Mouse (Mus musculus) midbrain, embryonic 16.5 days (tissue): Measurements from ENCODE around the gene Ttc29. TPM values are rescaled to one million over a fixed set of nuclear protein-coding genes. Genes with fewer than 3 reads are reported as not detected.

Source experiments
- ATAC-seq: fragments of 200-750 bp; cut with Nextera tagmentation; 2 replicates; pipeline ENCODE4 v1.8.0; 2017; ENCODE audit warnings: moderate TSS enrichment
- H3K27ac ChIP-seq: fragments of 300-500 bp; sonication (generic); 2 replicates; pipeline ENCODE4 v1.5.1; 2014; ENCODE audit warnings: mild to moderate bottlenecking, low read length, mixed read lengths
- H3K27me3 ChIP-seq: fragments of 300-500 bp; sonication (generic); 2 replicates; pipeline ENCODE4 v1.6.1; 2014; ENCODE audit warnings: low read depth, low read length, mixed read lengths; ENCODE audit not compliant: control insufficient read depth, insufficient read depth
- H3K36me3 ChIP-seq: fragments of 300-500 bp; sonication (generic); 2 replicates; pipeline ENCODE4 v1.6.1; 2014; ENCODE audit warnings: mild to moderate bottlenecking, low read length, moderate library complexity, mixed read lengths; ENCODE audit not compliant: control insufficient read depth, insufficient read depth
- H3K4me1 ChIP-seq: fragments of 300-500 bp; sonication (generic); 2 replicates; pipeline ENCODE4 v1.6.1; 2014; ENCODE audit warnings: mild to moderate bottlenecking, low read length, mixed read lengths; ENCODE audit not compliant: control insufficient read depth, insufficient read depth
- H3K4me2 ChIP-seq: fragments of 300-500 bp; sonication (generic); 2 replicates; pipeline ENCODE4 v1.6.1; 2014; ENCODE audit warnings: mild to moderate bottlenecking, low read length, mixed read lengths
- H3K4me3 ChIP-seq: fragments of 300-500 bp; sonication (generic); 2 replicates; pipeline ENCODE4 v1.5.1; 2014; ENCODE audit warnings: low read depth, mild to moderate bottlenecking, low read length, moderate library complexity, mixed read lengths
- H3K9ac ChIP-seq: fragments of 300-500 bp; sonication (generic); 2 replicates; pipeline ENCODE4 v1.6.1; 2014; ENCODE audit warnings: low read depth, low read length, mixed read lengths
- H3K9me3 ChIP-seq: fragments of 300-500 bp; sonication (generic); replicated peaks from 2 replicates; pipeline ENCODE4 v1.6.1; 2014; ENCODE audit warnings: mild to moderate bottlenecking, low read length, mixed read lengths; ENCODE audit not compliant: control insufficient read depth, poor library complexity, severe bottlenecking
- WGBS: fragments of 180-500 bp; shearing (Covaris S2); extraction: QIAGEN DNeasy Blood & Tissue Kit; methylation state at CpG from one replicate; pipeline ENCODE4 v1.1.7; 2014; 5-methylcytosine and 5-hydroxymethylcytosine counted together
- polyA plus RNA-seq: library from polyadenylated mRNA; unstranded; fragments of >200 nt; fragmentation: Nextera tagmentation; extraction: Ambion mirVana; gene quantifications from 2 replicates; pipeline ENCODE4 v1.2.1, GENCODE M21; 2015

Ttc29 gene
- polyA plus RNA-seq, 1 experiment from 2014 or later = 1.2 TPM

GRCm38 (mm10) chr8:78434340-78434739, 221.2 kb downstream of the Ttc29 start:
- H3K27me3 ChIP-seq = peaks cover 25% of the 10 kb centered on the region
- no peak for ATAC-seq
- peak overlapping the region; percentile 81 for H3K27ac ChIP-seq

GRCm38 (mm10) chr8:78434823-78435623, 221.9 kb downstream of the Ttc29 start:
- Histone ChIP-seq H3K36me3 (no peaks in the 10 kb centered on the region), H3K27ac (peak overlapping the region; percentile 81), H3K4me1 (peaks cover 19% of the 10 kb centered on the region), H3K4me2 (peak overlapping the region; percentile 92), H3K9ac (peak overlapping the region; percentile 52), H3K9me3 (no peaks in the 10 kb centered on the region), H3K27me3 (peaks cover 24% of the 10 kb centered on the region), H3K4me3 (peak overlapping the region; percentile 52)
- under 1% methylated on average over 60 of the region's 62 CpGs for WGBS
- peak; percentile 26; the same call in 1 of the 2 replicates for ATAC-seq

More at GRCm38 (mm10) chr8:78434340-78434739, 221.2 kb downstream of the Ttc29 start:
- Histone ChIP-seq H3K4me1 (peaks cover 19% of the 10 kb centered on the region), H3K4me2 (peak overlapping the region; percentile 92), H3K9ac (peak overlapping the region; percentile 52), H3K4me3 (peak overlapping the region; percentile 52), H3K9me3 (no peaks in the 10 kb centered on the region), H3K36me3 (no peaks in the 10 kb centered on the region)
- WGBS = 3% methylated on average over 8 of the region's 8 CpGs

DNA sequence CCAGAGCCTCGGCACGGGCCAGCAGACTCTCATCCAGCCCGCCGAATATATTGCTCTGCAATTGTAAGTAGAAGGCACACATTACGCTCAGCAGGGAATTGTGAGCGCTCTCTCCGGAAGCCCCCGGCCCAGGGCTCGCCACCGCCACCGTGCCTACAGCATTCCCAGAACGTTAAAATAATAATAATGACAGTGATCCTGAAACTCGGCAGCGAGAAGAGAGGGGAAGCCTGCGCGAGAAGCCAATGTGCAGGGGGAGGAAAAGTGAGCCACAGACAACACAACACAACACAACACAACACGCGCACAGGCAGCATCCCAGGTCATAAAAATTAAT, 222.5 kb downstream of the Ttc29 start:
- Histone ChIP-seq H3K36me3 (no peaks in the 10 kb centered on the region), H3K4me1 (peaks cover 19% of the 10 kb centered on the region), H3K9ac (peak overlapping the region; percentile 71), H3K4me2 (peak overlapping the region; percentile 92), H3K27me3 (peaks cover 30% of the 10 kb centered on the region), H3K27ac (peak overlapping the region; percentile 81), H3K4me3 (peak overlapping the region; percentile 52), H3K9me3 (no peaks in the 10 kb centered on the region)
- under 1% methylated on average over 18 of the region's 18 CpGs for WGBS
- ATAC-seq = 0 out of 2 replicates have a peak, but pooled peaks have one; percentile 6

DNA sequence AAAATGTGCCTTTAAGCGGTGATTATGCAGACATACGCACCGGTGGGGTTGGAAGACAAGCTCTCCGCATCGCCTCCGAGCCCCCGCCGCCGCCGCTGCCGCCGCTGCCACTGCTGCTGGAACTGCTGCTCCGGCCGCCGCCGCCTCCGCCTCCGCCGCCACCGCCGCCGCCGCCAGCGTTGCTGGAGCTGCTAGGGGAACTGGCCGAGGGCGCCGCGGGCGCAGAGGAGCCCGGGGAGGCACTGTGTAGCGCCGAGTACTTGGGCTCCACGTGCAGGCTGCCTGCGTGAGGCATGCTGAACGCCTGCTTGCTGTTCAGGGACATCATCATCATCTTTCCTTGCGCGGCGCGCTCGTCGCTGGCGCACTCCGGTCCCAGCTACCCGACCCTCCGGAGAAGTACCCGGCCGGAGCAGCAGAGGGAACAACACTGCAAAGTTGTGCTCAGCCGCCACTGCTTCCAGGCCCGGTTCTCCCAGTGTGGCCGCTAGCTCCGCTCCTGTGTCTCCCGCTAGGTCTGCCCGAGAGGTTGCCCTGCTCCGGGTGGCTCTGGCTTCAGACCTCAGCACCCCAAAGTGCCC, 223.1 kb downstream of the Ttc29 start, which contains the start of gene Pou4f2:
Pou4f2 (minus strand) TSS at position 575 of the 581 bp plus-strand sequence.
- ATAC-seq = peak; percentile 54
- no peaks in the 10 kb centered on the region for H3K36me3 ChIP-seq
- peak within 1 kb of the TSS; percentile 92 for H3K4me2 ChIP-seq
- H3K9me3 ChIP-seq = no peaks in the 10 kb centered on the region
- H3K4me1 ChIP-seq = peaks cover 19% of the 10 kb centered on the region
- peaks cover 31% of the 10 kb centered on the region for H3K27me3 ChIP-seq
- peak within 1 kb of the TSS; percentile 71 for H3K9ac ChIP-seq
- peak within 1 kb of the TSS; percentile 52 for H3K4me3 ChIP-seq
- H3K27ac ChIP-seq = peak within 1 kb of the TSS; percentile 81
- WGBS = 0% methylated on average over 51 of the region's 54 CpGs

- Histone ChIP-seq H3K4me1 (peaks cover 19% of the 10 kb centered on the region), H3K27ac (peak overlapping the region; percentile 81), H3K9ac (peak overlapping the region; percentile 71), H3K27me3 (peaks cover 34% of the 10 kb centered on the region), H3K4me2 (peak overlapping the region; percentile 92), H3K9me3 (no peaks in the 10 kb centered on the region), H3K36me3 (no peaks in the 10 kb centered on the region), H3K4me3 (peak overlapping the region; percentile 52)
- ATAC-seq = peak; percentile 31
- 0% methylated on average over 17 of the region's 25 CpGs for WGBS
These were observed 223.6 kb downstream of the Ttc29 start for GRCm38 (mm10) chr8:78436661-78437060.

DNA sequence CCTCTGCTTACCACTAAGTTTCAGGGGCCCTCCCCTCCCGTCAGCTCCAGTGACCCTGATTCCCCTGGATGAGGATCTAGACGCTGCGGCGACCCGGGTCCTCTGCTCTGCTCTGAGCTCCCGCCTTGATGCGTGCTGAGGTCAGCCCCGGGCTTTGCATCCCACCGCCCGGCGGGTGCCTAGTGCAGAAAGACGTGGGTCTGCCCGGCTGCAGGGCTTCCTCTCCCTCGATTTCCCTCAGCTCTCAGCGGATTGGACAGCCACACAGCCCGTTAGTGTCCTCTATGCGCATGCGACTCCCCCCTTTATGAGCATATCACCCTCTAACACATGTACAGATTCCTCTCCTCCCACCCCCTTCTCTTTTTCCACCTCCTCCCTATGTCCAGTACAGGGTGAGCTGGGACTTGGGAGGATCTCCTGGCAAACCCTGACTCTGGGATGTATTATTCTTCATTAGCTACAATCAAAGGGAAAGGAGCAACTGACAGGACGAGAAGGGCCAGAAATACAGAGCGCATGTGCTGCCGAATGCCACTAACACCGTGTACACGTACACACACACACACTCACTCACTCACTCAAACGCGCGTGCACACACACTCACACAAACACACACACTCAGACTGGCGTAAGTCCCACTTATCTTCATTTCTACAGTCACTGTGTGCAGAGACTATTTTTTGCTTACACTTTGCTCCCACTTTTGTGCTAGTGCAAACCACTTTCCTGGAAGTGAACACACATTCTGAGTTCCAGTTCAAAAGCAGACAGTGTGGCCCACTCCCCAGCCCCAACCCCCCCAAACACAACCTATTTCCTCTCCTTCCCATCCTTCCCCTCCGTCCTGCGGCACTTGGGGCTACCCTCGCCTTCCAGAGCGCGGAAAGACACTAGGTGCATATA, 224.3 kb downstream of the Ttc29 start:
- WGBS = 1% methylated on average over 32 of the region's 32 CpGs
- Histone ChIP-seq H3K4me3 (peak overlapping the region; percentile 52), H3K4me1 (peaks cover 19% of the 10 kb centered on the region), H3K36me3 (no peaks in the 10 kb centered on the region), H3K4me2 (peak overlapping the region; percentile 92), H3K27me3 (peaks cover 34% of the 10 kb centered on the region), H3K9me3 (no peaks in the 10 kb centered on the region), H3K9ac (peak overlapping the region; percentile 52), H3K27ac (peak overlapping the region; percentile 81)
- peak; percentile 75 for ATAC-seq

- no peaks in the 10 kb centered on the region for H3K9me3 ChIP-seq
- H3K27me3 ChIP-seq = peaks cover 31% of the 10 kb centered on the region
- H3K4me3 ChIP-seq = peak overlapping the region; percentile 52
- H3K4me1 ChIP-seq = peaks cover 19% of the 10 kb centered on the region
- peak overlapping the region; percentile 92 for H3K4me2 ChIP-seq
- peak overlapping the region; percentile 38; the same call in 1 of the 2 replicates for H3K27ac ChIP-seq
- 0% methylated on average over 16 of the region's 18 CpGs for WGBS
- ATAC-seq = no peak
- H3K36me3 ChIP-seq = no peaks in the 10 kb centered on the region
- H3K9ac ChIP-seq = peak overlapping the region; percentile 20; the same call in 1 of the 2 replicates
These were observed 225.0 kb downstream of the Ttc29 start for GRCm38 (mm10) chr8:78438121-78438520.

GRCm38 (mm10) chr8:78442781-78443180, 229.7 kb downstream of the Ttc29 start:
- Histone ChIP-seq H3K4me2 (no peak overlapping the region), H3K4me1 (no peaks in the 10 kb centered on the region; the same call in 1 of the 2 replicates), H3K9me3 (no peaks in the 10 kb centered on the region), H3K4me3 (no peak overlapping the region), H3K27ac (no peak overlapping the region), H3K27me3 (peaks cover 25% of the 10 kb centered on the region), H3K36me3 (no peaks in the 10 kb centered on the region), H3K9ac (no peak overlapping the region)
- ATAC-seq = no peak
- WGBS = 88% methylated on average over 1 of the region's 1 CpGs
